Mouse (Mus musculus) macrophage (primary cell): ENCODE results near the gene Macrod1. TPM values are rescaled to one million over a fixed set of nuclear protein-coding genes. Genes with fewer than 3 reads are reported as not detected.
"Not testable (repeated sequence)": the region's sequence is repeated elsewhere in the genome, so short reads cannot be mapped to it uniquely, and the experiment has no call there.

Experiments used
- H3K27ac ChIP-seq: fragments of 350-480 bp; formaldehyde crosslinking; 2 replicates; pipeline ENCODE4 v1.9.0; 2021
- H3K36me3 ChIP-seq: fragments of 350-480 bp; formaldehyde crosslinking; 2 replicates; pipeline ENCODE4 v1.9.0; 2021; ENCODE audit errors: inconsistent target
- H3K4me3 ChIP-seq: fragments of 350-480 bp; formaldehyde crosslinking; 2 replicates; pipeline ENCODE4 v1.9.0; 2021; ENCODE audit errors: inconsistent target
- H3K79me2 ChIP-seq: fragments of 350-480 bp; formaldehyde crosslinking; 2 replicates; pipeline ENCODE4 v1.9.0; 2021; ENCODE audit errors: inconsistent target
- WGBS: methylation state at CpG from one replicate; pipeline ENCODE4 v1.1.7; 2026; ENCODE audit warnings: inconsistent platforms; ENCODE audit not compliant: missing documents; 5-methylcytosine and 5-hydroxymethylcytosine counted together
- polyA plus RNA-seq: library from polyadenylated mRNA; stranded (reverse); fragments of 250-400 nt; gene quantifications from 3 replicates; pipeline ENCODE4 v1.2.4, GENCODE M21; 2018; ENCODE audit warnings: inconsistent platforms

The Macrod1 gene
- polyA plus RNA-seq, 1 experiment from 2014 or later = 7.3 TPM

DNA sequence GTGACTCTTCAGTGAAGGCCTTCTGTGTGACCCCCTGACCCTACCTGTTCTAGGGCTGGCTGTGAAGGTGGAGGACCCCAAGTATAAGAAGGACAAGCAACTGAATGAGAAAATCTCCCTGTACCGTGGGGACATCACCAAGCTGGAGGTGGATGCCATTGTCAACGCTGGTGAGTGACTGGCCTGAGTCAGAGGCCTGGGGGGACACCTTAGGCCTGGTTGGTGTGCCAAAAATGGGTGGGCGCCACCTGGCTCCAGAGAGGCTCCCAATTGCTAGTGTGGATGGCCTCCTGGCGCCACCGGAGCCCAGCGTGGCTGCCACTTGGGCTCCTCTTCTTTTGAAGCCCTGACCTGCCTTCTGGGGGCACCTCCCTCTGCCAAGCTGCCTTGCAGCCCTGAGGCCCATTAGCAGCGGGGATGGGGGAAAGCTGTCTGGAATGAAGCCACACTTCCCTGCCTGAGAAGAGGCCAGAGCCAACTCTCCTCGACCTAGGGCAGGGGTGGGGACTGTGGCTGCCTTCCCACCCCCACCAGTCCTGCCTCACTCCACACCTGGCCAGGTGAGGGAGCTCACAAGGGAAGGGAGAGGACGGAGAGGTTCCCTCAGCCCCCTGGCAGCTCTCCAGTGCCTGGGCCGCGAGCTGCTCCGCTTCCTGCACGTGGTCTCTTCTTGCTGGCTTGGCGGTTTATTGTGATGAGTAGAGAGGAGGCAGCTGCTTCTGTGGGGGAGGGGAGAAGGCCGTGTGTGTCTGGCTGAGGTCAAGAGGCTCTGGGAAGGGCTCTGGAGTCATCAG, 9.6 kb downstream of the Macrod1 start:
- Histone ChIP-seq H3K36me3 (no peaks in the 10 kb centered on the region), H3K27ac (no peak overlapping the region), H3K4me3 (no peak overlapping the region), H3K79me2 (no peaks in the 10 kb centered on the region)
- WGBS = 47% methylated on average over 15 of the region's 15 CpGs

DNA sequence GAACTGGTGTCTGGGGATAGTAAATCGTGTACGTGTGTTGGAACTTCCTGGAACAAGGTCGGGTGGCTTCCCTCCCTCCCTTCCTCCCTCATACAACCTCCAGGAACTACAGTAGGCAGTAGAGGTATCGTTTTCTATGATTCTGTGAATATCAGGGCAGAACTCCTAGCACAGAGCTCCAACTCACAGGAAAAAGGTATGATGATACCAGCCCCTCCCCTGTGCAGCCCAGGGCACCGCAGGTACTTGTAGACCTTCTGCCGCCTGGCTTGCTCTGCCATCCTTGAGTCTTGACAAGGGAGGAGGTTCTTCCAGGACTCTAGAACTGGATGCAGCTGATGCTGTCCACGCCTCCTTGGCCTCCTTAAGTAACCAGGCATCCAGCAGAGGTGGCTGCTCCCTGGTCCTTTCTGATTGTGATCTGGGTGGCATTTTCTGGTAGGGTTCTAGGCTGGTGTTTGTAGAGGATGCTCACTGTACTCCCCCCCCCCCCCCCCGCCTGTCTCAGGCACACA, 10.3 kb downstream of the Macrod1 start:
- no peaks in the 10 kb centered on the region for H3K79me2 ChIP-seq
- WGBS = 40% methylated on average over 7 of the region's 8 CpGs
- no peak overlapping the region for H3K27ac ChIP-seq
- H3K36me3 ChIP-seq = no peaks in the 10 kb centered on the region
- H3K4me3 ChIP-seq = no peak overlapping the region

GRCm38 (mm10) chr19:7067344-7068050, 10.9 kb downstream of the Macrod1 start:
- Histone ChIP-seq H3K4me3 (no peak overlapping the region), H3K27ac (no peak overlapping the region), H3K79me2 (no peaks in the 10 kb centered on the region), H3K36me3 (no peaks in the 10 kb centered on the region)
- 74% methylated on average over 16 of the region's 20 CpGs for whole genome bisulfite sequencing

GRCm38 (mm10) chr19:7068136-7068535, 11.5 kb downstream of the Macrod1 start:
- H3K27ac ChIP-seq = no peak overlapping the region
- H3K79me2 ChIP-seq = no peaks in the 10 kb centered on the region
- 13% methylated on average over 14 of the region's 14 CpGs for whole genome bisulfite sequencing
- no peaks in the 10 kb centered on the region for H3K36me3 ChIP-seq
- no peak overlapping the region for H3K4me3 ChIP-seq

DNA sequence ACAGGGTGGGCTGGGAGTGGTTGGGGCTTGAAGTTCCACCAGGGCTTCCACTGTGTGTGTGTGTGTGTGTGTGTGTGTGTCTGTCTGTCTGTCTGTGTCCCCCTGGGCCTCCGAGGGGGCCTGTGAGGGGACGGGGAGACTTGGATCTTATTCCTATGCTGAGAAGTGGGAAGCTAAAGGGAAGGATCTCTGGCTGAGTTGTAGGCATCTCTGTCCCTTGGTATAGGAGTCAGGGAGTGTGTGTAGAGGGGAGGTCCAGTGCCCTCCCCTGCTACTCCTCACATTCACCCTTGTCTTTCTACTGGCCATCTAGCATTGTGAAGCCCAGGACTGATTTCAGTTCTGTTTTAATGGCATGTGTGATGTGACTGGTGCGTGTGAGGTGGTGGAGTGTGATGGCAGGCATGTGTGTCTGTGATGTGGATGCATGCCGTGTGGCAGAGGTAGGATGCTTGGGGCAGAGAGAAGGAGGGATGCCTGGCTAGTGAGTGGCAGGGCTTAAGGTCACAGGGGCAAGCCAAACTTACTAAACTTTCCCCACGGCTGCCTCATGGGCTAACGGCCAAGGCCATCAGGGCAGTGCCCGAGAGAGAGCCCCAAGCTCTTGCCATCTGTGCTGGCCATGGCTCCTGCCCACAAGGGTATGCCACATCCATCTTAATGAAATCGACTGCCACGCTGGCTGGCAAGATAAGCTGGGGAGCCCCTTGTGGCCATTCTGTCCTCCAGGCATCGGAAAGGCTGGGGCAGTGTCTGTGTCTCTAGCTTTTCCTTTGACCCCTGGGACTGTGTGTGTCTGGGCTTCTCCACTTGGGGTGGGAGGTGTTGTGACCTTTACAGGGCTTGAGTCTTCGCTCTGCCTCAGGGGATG, 12.3 kb downstream of the Macrod1 start:
- Histone ChIP-seq H3K4me3 (no peak overlapping the region), H3K36me3 (no peaks in the 10 kb centered on the region), H3K79me2 (no peaks in the 10 kb centered on the region), H3K27ac (no peak overlapping the region)
- WGBS = 76% methylated on average over 11 of the region's 11 CpGs

DNA sequence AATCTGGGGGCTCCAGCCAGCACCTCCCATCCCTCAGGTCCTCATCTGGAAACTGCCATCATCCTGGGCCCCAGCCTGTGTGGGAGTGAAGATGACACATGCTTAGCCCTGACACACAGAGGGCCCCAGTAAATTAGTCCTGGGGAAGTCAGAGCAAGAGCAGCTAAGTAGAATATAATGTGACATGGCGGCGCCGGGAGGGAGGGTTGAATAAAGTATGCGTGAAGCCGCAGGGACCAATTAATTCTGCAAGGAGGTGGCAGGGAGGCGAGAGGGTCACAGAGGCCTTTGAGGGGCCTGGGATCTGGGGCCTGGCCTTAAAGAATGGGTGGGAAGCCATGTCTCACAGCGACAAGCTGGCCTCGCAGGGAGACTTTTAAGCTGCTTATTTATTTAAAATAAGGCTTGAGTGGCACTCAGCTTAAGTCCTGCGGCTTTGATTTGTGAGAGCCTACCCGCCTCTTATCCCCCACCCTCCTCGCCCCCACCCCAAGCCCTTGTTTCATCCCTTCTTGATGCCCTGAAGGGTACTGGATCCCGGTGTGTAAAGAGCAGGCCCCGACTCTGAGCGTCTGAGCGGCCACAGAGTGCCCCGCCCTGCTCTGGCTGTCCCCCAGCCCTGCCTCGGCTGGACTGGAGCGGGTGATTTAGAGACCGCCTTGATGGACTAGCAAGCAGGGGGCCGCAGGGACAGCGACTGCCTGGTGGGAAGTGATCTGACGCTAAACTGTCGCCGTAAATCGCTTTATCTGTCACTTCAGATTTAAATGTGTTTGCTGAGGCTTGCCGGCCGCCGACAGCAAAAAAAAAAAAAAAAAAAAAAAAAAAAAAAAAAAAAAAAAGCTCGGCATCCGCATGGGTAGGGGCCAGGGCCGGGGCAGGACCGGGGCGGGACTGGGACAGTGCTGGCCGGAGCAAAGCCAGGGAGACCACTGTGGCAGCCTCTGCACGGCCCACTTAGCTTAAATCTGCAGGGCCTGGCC, 13.5 kb downstream of the Macrod1 start:
- WGBS = 76% methylated on average over 31 of the region's 35 CpGs
- Histone ChIP-seq H3K36me3 (no peaks in the 10 kb centered on the region), H3K27ac (no peak overlapping the region), H3K4me3 (no peak overlapping the region), H3K79me2 (no peaks in the 10 kb centered on the region)

DNA sequence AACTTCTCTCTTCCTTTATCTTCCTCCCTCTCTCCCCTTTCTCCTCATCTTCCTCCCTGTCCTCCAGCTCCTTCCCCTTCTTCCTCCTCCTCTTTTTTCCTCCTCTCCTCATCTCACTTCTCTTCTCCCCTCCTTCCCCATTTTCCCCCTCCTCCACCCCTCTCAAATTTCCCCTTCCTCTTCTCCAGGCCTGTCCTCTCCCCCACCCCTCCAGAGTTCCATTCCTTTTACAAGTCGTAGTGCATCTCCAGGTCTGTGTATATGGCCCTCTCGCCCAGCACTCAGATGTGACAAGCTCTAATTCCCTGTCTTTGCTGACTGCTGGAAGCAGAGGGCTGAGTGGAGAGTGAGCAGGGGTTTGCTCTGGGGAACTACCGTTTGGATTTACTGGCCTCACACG, 14.2 kb downstream of the Macrod1 start:
- Histone ChIP-seq H3K4me3 (no peak overlapping the region), H3K79me2 (no peaks in the 10 kb centered on the region), H3K36me3 (no peaks in the 10 kb centered on the region), H3K27ac (no peak overlapping the region)
- 68% methylated on average over 4 of the region's 4 CpGs for WGBS

DNA sequence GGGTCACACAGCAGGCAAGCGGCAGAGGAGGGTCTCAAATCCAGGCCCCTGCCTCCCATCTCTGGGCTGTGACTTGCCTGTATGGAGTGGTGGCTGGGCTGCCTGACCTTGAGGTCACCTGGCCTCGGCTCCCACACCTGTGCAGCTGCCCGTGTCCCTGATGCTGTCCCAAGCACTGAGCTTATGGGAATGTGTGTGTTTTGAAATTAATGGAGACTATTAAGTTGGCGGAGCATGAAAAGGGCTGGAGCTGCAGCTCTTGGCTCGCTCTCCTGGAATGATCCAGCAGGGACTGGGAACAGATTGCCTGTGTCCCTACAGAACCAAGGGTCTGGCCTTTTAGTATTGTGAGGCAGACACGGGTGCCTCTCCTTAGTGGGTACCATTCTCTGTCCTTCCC, 15.6 kb downstream of the Macrod1 start:
- Histone ChIP-seq H3K36me3 (no peaks in the 10 kb centered on the region), H3K27ac (no peak overlapping the region), H3K4me3 (no peak overlapping the region), H3K79me2 (no peaks in the 10 kb centered on the region)
- 88% methylated on average over 6 of the region's 6 CpGs for WGBS

DNA sequence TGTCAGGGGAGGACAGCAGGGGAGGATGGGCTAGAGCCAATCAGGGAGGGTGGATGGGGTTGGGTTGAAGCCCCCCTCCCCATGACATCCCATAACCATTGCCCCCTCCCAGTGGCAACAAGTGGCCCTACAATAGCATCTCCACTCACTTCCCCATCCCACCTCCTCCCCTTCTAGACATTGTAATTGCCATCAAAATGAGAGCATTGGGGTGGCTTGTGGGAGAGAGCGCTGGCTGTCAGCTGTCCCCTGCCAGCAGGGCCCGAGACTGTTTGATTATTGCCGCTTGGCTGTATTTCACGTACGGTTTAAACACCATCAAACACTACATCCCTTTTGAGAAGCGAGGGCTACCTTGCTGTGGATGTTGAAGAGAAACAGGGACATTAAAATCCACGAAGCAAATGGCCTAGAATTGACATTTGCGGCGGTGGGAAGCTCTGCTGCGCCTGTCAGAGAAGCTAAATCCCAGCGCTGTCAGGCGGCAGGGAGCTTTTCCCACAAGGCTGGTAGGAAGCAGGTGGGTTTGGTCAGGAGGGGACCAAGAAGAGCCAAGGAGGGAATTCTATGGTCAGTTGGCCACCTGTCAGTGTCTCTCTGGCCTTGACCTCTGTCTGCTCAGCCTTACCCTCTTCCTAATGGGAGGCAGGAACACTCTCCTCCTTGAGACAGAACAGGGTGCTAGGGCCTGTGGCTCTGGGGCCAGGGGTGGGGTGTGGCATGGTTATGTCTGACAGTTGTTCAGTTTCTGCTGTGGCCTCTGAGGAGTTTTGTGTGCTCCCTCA, 17.6 kb downstream of the Macrod1 start:
- Histone ChIP-seq H3K79me2 (no peaks in the 10 kb centered on the region), H3K27ac (no peak overlapping the region), H3K4me3 (no peak overlapping the region), H3K36me3 (no peaks in the 10 kb centered on the region)
- 93% methylated on average over 12 of the region's 12 CpGs for WGBS

- not testable (repeated sequence) for H3K79me2 ChIP-seq, H3K36me3 ChIP-seq, H3K4me3 ChIP-seq, H3K27ac ChIP-seq
- 98% methylated on average over 8 of the region's 11 CpGs for WGBS
Measured at GRCm38 (mm10) chr19:7075336-7075735, 18.7 kb downstream of the Macrod1 start.

GRCm38 (mm10) chr19:7077666-7078065, 21.1 kb downstream of the Macrod1 start:
- no peaks in the 10 kb centered on the region for H3K79me2 ChIP-seq
- H3K36me3 ChIP-seq = no peaks in the 10 kb centered on the region
- no peak overlapping the region for H3K27ac ChIP-seq
- H3K4me3 ChIP-seq = no peak overlapping the region
- WGBS = 84% methylated on average over 9 of the region's 9 CpGs

DNA sequence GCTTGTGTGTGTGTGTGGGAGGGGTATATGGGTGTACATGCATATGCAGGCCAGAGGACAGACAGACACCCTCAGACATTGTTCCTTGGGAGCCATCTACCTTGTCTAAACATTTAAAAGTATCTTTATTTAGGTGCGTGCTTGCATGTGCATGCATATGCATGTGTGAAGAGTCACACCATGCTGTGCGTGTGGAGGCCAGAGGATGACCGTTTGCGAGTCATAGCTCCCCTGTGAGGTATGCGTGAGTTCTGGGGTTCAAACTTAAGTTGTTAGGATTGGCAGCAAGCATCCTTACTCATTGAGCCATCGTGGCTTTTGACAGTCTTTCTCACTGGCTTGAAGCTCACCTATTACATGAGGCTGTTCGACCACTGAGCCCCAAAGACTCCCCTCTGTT, 21.7 kb downstream of the Macrod1 start:
- H3K79me2 ChIP-seq = no peaks in the 10 kb centered on the region
- no peak overlapping the region for H3K4me3 ChIP-seq
- H3K36me3 ChIP-seq = no peaks in the 10 kb centered on the region
- H3K27ac ChIP-seq = no peak overlapping the region
- 93% methylated on average over 7 of the region's 7 CpGs for WGBS
